Mouse (Mus musculus) liver, embryonic 16.5 days (tissue): ENCODE results near the gene Ttc17. TPM values are rescaled to one million over a fixed set of nuclear protein-coding genes. Genes with fewer than 3 reads are reported as not detected.

ENCODE experiments used
- ATAC-seq: fragments of 200-750 bp; cut with Nextera tagmentation; 2 replicates; pipeline ENCODE4 v1.8.0; 2017; ENCODE audit warnings: low read depth, mild to moderate bottlenecking, moderate number of reproducible peaks, moderate library complexity
- H3K27ac ChIP-seq: fragments of 300-500 bp; sonication (generic); 2 replicates; pipeline ENCODE4 v1.5.1; 2014; ENCODE audit warnings: mild to moderate bottlenecking, low read length
- H3K27me3 ChIP-seq: fragments of 300-500 bp; sonication (generic); 2 replicates; pipeline ENCODE4 v1.6.1; 2014; ENCODE audit warnings: low read depth, low read length, mixed read lengths; ENCODE audit not compliant: control insufficient read depth, insufficient read depth
- H3K36me3 ChIP-seq: fragments of 300-500 bp; sonication (generic); 2 replicates; pipeline ENCODE4 v1.6.1; 2014; ENCODE audit warnings: mild to moderate bottlenecking; ENCODE audit not compliant: control insufficient read depth, insufficient read depth
- H3K4me1 ChIP-seq: fragments of 300-500 bp; sonication (generic); 2 replicates; pipeline ENCODE4 v1.6.1; 2014; ENCODE audit warnings: low read depth, low read length, mixed read lengths; ENCODE audit not compliant: control insufficient read depth
- H3K4me2 ChIP-seq: fragments of 300-500 bp; sonication (generic); 2 replicates; pipeline ENCODE4 v1.6.1; 2014; ENCODE audit warnings: low read depth, low read length, mixed read lengths
- H3K4me3 ChIP-seq: fragments of 300-500 bp; sonication (generic); 2 replicates; pipeline ENCODE4 v1.5.1; 2014; ENCODE audit warnings: low read depth, mild to moderate bottlenecking, low read length
- H3K9ac ChIP-seq: fragments of 300-500 bp; sonication (generic); 2 replicates; pipeline ENCODE4 v1.6.1; 2014; ENCODE audit warnings: low read depth, low read length
- H3K9me3 ChIP-seq: fragments of 300-500 bp; sonication (generic); replicated peaks from 2 replicates; pipeline ENCODE4 v1.6.1; 2016; ENCODE audit warnings: low read length; ENCODE audit not compliant: control insufficient read depth
- WGBS: fragments of 180-500 bp; shearing (Covaris S2); extraction: QIAGEN DNeasy Blood & Tissue Kit; methylation state at CpG from one replicate; pipeline ENCODE4 v1.1.7; 2014; ENCODE audit not compliant: insufficient replicate concordance; 5-methylcytosine and 5-hydroxymethylcytosine counted together
- polyA plus RNA-seq: library from polyadenylated mRNA; unstranded; fragments of >200 nt; fragmentation: Nextera tagmentation; extraction: Ambion mirVana; gene quantifications from 2 replicates; pipeline ENCODE4 v1.2.1, GENCODE M21; 2015

The Ttc17 gene
- polyA plus RNA-seq, 1 experiment from 2014 or later = 7.6 TPM

DNA sequence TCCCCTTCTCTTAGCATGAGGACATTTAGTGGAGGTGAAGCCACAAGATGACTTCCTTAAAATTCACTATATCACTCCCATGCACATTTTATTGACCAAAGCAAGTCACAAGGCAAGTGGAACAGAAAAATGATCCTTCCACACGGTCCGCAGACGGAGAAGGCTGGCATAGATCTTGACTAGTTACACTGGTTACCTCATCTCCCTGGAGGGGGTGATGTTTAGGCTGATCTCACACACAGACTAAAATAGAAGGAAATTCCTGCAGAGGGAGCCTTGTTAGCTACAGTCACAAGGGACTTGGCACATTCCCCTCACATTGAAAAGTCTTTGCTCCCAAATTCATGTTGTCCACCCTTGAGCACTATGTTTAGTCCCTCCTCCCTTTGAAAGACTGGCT, 130.8 kb downstream of the Ttc17 start:
- Histone ChIP-seq H3K4me2 (no peak overlapping the region), H3K27ac (no peak overlapping the region), H3K36me3 (no peaks in the 10 kb centered on the region), H3K27me3 (peaks cover 26% of the 10 kb centered on the region), H3K9me3 (no peaks in the 10 kb centered on the region), H3K4me3 (no peak overlapping the region), H3K9ac (no peak overlapping the region), H3K4me1 (peaks cover 4% of the 10 kb centered on the region)
- no peak for ATAC-seq
- WGBS = 63% methylated on average over 3 of the region's 3 CpGs

DNA sequence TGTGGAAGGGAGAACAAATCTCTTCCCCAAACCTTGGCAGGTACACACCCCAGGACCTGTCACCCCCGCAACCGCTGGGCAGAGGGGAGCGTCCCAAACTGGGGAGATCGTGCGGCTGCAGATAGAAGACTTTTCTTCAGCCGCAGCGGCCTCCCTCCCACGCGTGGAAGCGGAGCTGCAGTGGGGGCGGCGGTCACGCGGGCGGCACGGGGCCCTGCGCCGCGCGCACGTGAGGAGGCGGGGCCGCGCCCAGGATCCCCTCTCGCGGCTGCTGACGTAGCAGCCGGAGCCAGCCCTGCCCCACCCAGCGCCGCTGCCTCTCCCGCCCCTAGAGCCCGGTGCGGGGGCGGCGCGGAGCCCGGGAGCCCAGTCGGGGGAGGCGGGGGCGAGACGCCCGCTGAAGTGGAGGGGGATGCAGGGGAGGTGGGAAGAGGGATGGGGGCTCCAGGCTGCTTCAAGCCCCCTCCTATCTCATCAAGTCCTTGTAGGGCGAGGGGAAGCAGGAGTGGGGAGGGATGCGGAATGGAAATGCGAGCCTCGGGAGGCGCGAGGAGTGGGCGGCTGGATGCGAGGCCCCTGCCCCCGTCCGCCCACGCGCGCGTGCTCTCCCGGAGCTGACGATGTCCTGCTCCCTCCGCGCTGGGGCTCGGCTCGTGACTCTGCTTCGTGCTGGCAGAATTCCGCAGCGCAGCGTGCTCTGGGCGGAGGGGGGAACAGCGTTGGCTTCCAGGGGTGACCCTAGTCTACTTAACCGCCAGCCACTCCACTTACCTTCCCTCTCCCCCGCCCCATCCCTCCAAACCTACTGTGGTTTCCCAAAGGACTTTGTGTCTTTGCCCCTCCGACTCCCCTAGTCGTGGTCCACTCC, 133.1 kb downstream of the Ttc17 start:
- no peak overlapping the region for H3K27ac ChIP-seq
- H3K9ac ChIP-seq = no peak overlapping the region; the same call in 1 of the 2 replicates
- H3K9me3 ChIP-seq = no peaks in the 10 kb centered on the region
- peaks cover 4% of the 10 kb centered on the region for H3K4me1 ChIP-seq
- H3K4me2 ChIP-seq = peak overlapping the region; percentile 73
- H3K36me3 ChIP-seq = no peaks in the 10 kb centered on the region
- H3K4me3 ChIP-seq = peak overlapping the region; percentile 51
- WGBS = 1% methylated on average over 70 of the region's 72 CpGs
- H3K27me3 ChIP-seq = peaks cover 26% of the 10 kb centered on the region
- peak; percentile 74 for ATAC-seq

DNA sequence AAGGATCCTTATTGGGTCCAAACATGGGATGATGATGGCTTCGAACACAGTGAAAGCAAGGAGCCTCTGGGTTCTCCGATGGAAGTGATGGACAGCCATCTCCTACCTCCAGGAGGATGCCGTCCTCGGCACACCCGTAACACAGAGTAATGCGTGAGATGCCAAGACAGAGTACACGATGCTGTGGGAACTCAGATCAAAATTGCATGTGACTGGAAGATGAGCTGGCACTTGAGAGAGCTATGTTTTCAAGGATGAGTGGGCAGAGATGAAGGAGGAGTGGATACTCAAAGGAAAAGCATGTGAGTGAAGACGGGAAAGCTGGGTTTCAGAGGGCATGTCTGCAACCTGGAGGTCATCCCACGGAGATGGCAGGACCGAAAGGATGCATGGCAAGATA, 135.3 kb downstream of the Ttc17 start:
- H3K4me3 ChIP-seq = no peak overlapping the region
- no peak overlapping the region for H3K27ac ChIP-seq
- H3K4me2 ChIP-seq = no peak overlapping the region
- 65% methylated on average over 10 of the region's 10 CpGs for WGBS
- H3K4me1 ChIP-seq = peaks cover 4% of the 10 kb centered on the region
- ATAC-seq = no peak
- H3K27me3 ChIP-seq = peaks cover 26% of the 10 kb centered on the region
- H3K9me3 ChIP-seq = no peaks in the 10 kb centered on the region
- H3K9ac ChIP-seq = no peak overlapping the region
- H3K36me3 ChIP-seq = no peaks in the 10 kb centered on the region

DNA sequence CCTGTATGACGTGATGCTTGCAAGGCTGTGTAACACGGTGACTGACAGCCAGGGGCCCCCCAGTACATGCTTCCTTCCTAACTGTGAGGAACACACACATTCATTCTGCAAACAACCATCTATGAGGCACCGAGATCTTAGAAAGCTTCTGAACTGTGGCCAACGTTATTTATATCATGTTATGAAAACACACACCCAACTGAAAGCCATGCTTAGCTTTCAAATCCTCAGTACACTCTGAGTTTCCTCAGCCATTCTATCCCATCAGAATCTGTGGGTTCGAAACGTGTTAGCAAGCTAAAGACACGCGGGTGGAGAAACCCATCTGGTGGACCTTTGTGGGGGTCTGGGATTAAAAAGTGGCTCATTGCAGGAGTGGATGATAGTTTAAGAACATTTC, 137.7 kb downstream of the Ttc17 start:
- H3K27ac ChIP-seq = no peak overlapping the region
- ATAC-seq = no peak

DNA sequence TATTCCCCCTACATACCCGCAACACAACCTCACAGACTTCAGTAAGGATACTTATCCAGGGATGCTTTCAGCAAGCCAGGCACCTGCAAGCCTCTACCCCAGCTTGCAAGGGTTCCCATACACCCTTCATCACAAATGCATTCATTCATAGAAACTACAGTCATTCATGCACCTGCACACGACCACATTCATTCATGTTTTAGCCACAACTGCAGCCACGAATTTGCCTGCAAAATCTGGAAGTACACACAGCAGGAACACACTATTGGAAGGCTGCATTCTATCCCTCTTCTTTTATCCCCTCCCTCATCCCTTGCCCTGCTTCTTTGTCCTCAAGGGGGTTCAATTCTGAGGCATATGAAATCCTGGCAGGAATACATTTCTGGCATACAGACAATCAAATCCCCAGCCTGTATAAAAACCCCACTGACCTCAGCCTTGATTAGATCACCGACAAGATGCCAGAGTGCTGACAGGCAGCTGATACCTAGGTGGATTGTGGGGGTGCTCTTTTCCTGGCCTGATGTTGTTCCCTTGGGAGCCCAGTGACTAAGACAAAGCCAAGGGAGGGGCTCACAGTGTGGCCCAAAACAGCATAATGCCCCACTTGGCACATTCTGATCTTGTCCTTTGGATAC, 139.2 kb downstream of the Ttc17 start:
- no peak for ATAC-seq
- H3K9ac ChIP-seq = no peak overlapping the region
- no peak overlapping the region for H3K27ac ChIP-seq
- H3K4me2 ChIP-seq = no peak overlapping the region
- H3K36me3 ChIP-seq = no peaks in the 10 kb centered on the region
- peaks cover 25% of the 10 kb centered on the region for H3K27me3 ChIP-seq
- H3K9me3 ChIP-seq = no peaks in the 10 kb centered on the region
- H3K4me1 ChIP-seq = no peaks in the 10 kb centered on the region; the same call in 1 of the 2 replicates
- no peak overlapping the region for H3K4me3 ChIP-seq
- 23% methylated on average over 4 of the region's 4 CpGs for WGBS

More for the DNA sequence above, 137.7 kb downstream of the Ttc17 start:
- no peaks in the 10 kb centered on the region for H3K36me3 ChIP-seq
- no peak overlapping the region for H3K9ac ChIP-seq
- H3K9me3 ChIP-seq = no peaks in the 10 kb centered on the region
- 61% methylated on average over 8 of the region's 8 CpGs for WGBS
- H3K27me3 ChIP-seq = peaks cover 30% of the 10 kb centered on the region
- peaks cover 4% of the 10 kb centered on the region for H3K4me1 ChIP-seq
- H3K4me2 ChIP-seq = no peak overlapping the region
- no peak overlapping the region for H3K4me3 ChIP-seq

DNA sequence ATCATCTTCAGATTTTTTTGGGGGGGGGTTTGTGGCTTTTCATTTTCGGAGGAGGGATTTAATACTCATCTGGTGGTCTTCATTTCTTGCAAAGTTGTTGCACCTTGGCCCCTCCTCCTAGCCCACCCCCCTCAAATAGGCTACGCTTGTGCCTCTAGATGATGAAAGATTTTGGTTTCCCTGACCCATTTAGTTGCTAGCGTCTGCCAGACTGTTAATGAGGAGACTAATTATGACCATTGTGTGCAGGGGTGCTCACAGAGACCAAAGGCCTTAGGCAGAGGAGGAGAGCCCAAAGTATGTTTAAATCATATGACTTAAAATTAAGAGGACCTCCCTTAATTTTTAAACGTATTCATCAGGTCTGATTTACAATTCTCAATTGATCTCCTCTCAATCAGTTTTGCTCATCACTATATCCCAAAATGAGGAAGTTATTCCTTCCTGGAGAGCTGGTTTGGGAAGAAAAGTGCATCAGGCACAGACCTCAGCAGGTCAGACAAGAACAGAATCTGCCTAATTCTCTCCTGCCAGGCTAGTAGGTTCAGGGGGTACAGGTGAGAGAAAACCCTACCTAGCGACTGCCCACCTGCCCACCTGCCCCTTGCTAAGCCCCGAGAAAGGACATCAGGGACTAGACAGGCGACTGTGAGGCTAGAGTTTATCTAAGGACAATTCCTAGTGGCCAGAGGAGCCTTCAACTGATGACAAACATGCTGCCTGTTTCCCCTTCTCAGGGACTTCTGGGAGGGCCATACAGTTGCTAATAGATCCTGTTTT, 139.9 kb downstream of the Ttc17 start:
- Histone ChIP-seq H3K27ac (no peak overlapping the region), H3K27me3 (peaks cover 24% of the 10 kb centered on the region), H3K36me3 (no peaks in the 10 kb centered on the region), H3K9ac (no peak overlapping the region), H3K4me2 (no peak overlapping the region), H3K4me3 (no peak overlapping the region), H3K4me1 (no peaks in the 10 kb centered on the region; the same call in 1 of the 2 replicates), H3K9me3 (no peaks in the 10 kb centered on the region)
- 25% methylated on average over 7 of the region's 7 CpGs for WGBS
- ATAC-seq = no peak

DNA sequence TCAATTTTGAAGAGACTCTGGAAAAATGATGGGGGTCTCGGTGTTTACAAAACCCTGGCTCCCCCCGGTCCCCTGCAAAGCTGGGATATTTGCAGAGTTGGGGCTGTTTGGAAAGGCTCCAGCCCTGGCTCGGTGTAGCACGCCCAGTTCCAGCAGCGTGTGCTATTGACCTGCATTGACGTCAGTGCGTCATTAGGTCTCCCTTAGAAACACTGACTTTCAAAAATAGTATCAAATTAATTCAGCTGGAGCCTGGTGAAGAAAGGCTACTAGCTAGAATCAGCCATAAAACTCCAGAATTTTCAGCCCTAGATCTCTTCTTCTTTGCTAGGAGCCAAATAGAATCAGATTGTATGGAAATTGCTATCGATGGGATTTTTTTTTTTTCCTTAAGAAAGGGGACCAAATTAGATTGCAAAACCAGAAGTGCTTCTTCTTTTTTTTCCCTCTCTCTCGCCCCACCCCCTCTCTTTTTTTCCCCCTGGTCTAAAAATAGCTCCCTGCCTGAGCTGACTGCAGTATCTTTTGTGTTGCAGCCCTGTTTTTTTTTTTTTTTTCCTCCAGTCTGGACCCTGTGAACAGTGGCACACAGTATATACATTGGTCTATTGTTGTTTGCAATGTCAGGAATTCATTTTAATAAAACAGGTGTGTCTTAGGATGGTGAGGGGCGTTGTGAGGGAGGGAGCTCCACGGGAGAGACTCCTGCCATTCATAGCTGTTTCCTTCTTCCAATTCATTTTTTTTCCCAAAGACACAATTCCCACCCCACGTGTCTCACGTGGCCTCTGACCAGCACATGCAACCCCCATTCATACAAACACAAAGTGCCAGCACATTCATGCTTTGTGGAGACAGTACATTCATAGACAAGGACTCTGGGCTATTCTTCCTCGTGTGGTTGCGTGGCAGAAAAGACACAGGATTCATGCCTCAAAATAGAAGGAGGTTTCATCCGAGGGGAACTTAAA, 141.0 kb downstream of the Ttc17 start:
- no peaks in the 10 kb centered on the region for H3K36me3 ChIP-seq
- H3K4me1 ChIP-seq = no peaks in the 10 kb centered on the region; the same call in 1 of the 2 replicates
- no peak for ATAC-seq
- peaks cover 24% of the 10 kb centered on the region for H3K27me3 ChIP-seq
- H3K27ac ChIP-seq = no peak overlapping the region
- no peaks in the 10 kb centered on the region for H3K9me3 ChIP-seq
- 7% methylated on average over 16 of the region's 16 CpGs for WGBS
- no peak overlapping the region for H3K9ac ChIP-seq
- 0 out of 2 replicates have a peak overlapping the region, but pooled peaks have one; percentile 7 for H3K4me2 ChIP-seq
- H3K4me3 ChIP-seq = no peak overlapping the region

DNA sequence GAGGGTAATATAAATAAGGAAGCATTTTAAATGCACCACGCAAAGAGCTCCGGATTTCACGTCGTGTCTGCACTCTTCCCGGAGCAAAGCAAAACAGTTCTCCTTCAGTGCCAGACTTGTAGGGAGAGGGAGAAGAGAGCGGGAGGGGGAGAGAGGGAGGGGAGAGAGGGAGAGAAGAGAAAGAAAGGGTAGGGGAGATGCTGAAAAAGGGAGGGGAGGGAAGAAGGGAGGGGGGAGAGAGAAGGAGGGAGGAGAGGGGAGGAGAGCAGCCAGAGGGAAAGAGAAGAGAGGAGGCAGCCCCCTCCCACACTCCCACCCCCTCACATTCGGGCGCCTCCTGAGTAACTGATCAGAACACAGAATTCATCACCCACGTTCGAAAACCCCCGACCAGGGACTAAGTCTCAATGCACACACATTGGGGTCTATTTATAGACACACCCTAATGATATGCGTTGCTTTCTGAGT, 141.8 kb downstream of the Ttc17 start:
- H3K36me3 ChIP-seq = no peaks in the 10 kb centered on the region
- no peak overlapping the region for H3K4me2 ChIP-seq
- H3K4me3 ChIP-seq = no peak overlapping the region
- no peaks in the 10 kb centered on the region for H3K9me3 ChIP-seq
- peaks cover 24% of the 10 kb centered on the region for H3K27me3 ChIP-seq
- no peaks in the 10 kb centered on the region; the same call in 1 of the 2 replicates for H3K4me1 ChIP-seq
- no peak overlapping the region for H3K9ac ChIP-seq
- WGBS = 0% methylated on average over 11 of the region's 12 CpGs
- H3K27ac ChIP-seq = no peak overlapping the region
- no peak for ATAC-seq
